Mouse (Mus musculus) bone marrow macrophage, adult 2 months (primary cell): ENCODE results near the gene Camk2d.

Source experiments
- CTCF ChIP-seq: IDR thresholded peaks from 2 replicates; pipeline ENCODE4 v1.5.1; 2012; ENCODE audit warnings: low read depth, mild to moderate bottlenecking, low read length, moderate library complexity
- POLR2A ChIP-seq: IDR thresholded peaks from 2 replicates; pipeline ENCODE4 v1.6.1; 2012; ENCODE audit warnings: mild to moderate bottlenecking, low read depth, low read length, borderline replicate concordance

DNA sequence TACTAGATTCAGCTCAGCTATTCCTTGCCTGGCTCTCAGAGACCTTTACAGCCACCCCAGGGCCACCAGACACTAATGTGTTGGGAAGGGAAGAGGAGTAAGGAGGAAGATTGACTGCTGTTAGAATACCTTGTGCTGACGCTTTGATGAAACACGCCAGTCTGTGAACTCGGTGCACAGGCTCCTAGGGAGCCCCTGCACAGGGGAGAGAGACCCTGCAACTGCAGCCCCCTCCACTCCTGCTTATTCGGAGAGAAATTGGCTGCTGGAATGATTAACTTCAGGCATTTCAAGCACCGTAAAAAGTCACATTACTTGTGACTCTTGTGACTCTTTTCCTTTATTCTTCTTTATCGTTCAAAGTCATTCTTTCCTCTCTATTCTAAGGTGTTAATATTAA is 75.2 kb downstream of the Camk2d start:
- no peak for TF ChIP-seq POLR2A
- no peak for TF ChIP-seq CTCF
